Mouse (Mus musculus) urinary bladder, postnatal 10 days (tissue): Measurements from ENCODE around the gene Mapk6.
"Not testable (repeated sequence)": the region's sequence is repeated elsewhere in the genome, so short reads cannot be mapped to it uniquely, and the experiment has no call there.

Source experiments
- DNase-seq: peaks from one replicate; pipeline ENCODE4 v3.0.0; 2022; ENCODE audit warnings: low spot score

Mapk6 gene

DNA sequence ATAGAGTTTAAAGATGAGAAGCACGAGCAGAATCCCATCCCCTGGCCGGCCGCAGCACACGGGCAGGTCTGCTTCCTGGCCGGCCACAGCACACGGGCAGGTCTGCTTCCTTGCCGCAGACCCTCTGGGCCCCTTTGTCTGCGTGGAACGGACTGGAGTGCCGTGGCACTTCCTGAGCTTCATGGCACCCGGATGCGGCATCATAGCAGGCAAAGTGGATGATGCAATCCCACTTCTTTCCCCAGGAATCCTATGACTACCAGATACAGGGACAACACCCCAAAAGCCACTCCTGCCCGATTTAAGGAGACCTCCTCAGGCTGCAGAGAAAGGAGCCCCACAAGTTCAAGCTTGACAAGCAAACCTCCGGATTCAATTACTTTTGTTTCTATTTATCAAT is 27.0 kb downstream of the Mapk6 start:
- DNase-seq = no peak

DNA sequence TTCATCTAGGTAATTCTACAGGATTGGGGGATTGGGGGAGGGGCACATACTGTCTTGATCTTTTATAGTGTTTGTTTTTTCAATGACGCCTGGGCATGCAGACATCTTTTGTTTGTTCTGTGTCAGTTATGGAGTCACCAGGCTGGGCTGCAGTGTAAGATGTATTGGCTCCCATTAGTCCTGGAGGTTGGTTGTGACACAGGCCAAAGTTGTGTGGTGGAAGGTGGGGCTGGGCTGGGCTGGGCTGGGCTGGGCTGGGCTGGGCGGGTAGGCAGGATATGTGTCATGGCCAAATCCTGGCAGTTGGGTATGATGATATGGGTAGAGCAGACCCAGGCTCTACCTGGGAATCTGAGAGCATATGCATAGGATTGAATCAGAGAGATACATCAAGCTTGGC is 31.0 kb downstream of the Mapk6 start:
- no peak for DNase-seq

DNA sequence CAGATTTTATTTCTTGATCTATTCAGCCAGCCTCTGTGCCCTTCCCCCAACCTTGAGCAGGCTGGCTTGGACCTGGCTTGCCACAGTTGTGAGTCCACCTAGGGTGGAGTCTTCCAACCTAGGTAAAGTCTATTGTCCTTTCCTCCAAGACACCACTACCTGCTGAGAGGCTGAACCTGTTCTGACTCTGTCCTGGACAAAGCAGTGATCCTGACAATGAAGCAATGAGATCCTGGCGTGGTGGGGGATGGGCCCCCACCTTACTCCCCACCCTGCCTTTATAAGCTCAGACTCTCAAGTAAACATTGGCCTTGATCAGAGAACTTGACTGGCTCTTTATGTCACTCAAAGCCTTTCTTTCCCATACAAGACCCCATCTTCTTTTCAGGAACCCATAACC is 33.4 kb downstream of the Mapk6 start:
- DNase-seq = no peak

DNA sequence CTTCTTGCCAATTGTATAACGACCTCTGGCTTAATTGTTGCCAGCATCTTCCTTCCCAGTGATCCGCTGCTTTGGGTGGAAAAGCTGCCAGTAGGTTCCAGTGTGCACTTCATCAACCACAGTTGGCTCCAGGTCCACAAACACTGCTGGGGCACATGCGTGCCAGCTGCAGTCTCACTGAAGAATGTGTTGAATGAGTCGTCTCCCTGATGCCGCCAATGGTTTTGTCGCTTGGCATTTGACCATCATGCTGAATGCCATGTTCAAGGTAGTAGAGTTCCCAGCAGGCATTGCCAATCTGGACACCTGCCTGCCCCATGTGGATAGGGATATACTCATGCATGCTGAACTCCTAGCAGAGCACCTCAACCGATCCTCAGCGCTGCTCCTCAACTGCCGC is 34.2 kb downstream of the Mapk6 start:
- no peak for DNase-seq

DNA sequence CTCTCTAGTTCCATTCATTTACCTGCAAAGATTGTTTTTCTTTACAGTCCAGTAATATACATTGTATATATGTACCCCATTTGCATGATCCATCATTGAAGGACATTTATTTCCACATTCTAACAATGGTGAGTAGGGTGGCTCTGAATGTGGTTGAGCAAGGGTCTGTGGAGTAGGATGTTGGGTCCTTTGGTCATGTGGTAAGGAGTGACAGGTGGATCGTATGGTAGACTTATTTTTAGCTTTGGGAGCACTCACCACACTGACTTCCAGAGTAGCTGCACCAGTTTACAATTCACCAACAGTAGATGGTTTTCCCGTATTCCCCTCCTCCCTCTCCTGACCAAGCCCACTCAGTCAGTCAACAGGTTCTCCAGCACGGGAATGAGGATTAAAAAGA is 41.0 kb downstream of the Mapk6 start:
- no peak for DNase-seq

DNA sequence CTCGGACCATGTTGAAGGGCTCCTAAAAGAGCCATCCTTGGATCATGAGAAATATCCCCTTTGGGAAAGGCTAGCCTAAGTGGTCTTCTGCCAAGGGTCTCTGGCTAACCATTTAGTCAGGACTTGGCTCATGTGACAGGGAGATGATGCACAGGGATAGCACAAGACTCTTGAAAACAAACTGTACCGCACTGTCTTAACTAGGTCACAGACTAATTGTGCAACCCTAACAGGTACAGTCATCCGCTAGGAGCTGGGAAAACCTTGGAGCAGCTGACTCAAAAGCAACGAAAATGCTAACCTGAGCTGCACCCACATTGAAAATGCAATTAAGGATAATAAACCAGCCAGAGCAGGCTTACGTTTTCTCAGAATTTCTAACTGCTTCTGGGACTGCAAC is 43.6 kb downstream of the Mapk6 start:
- DNase-seq = no peak

DNA sequence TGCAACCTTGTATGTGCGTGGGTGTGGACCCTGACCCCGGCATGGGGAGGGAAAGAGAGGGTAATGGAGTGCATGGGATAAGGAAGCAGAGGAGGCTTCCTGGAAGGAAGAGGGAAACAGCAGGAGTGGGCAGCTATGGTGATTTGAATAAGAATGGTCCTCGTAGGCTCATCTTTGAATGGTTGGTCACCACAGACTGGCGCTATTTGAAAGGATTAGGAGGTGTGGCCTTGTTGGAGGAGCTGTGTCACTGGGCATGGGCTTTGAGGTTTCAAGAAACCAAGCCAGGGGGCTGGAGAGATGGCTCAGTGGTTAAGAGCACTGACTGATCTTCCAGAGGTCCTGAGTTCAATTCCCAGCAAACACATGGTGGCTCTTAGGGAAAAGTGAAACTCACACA is 44.6 kb downstream of the Mapk6 start:
- no peak for DNase-seq

DNA sequence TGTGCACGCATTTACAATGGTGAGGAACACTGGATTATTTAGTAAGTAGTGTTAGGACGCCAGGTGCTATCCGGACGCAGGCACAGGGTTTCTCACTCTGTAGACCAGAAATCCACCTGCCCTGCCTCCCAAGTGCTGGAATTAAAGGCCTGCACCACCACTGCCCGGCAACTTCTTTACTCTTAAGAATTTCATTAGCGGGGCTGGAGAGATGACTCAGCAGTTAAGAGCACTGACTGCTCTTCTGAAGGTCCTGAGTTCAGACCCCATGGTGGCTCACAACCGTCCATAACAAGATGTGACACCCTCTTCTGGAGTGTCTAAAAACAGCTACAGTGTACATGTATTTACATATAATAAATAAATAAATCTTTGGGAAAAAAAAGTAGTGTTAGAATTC is 46.1 kb downstream of the Mapk6 start:
- DNase-seq = not testable (repeated sequence)

DNA sequence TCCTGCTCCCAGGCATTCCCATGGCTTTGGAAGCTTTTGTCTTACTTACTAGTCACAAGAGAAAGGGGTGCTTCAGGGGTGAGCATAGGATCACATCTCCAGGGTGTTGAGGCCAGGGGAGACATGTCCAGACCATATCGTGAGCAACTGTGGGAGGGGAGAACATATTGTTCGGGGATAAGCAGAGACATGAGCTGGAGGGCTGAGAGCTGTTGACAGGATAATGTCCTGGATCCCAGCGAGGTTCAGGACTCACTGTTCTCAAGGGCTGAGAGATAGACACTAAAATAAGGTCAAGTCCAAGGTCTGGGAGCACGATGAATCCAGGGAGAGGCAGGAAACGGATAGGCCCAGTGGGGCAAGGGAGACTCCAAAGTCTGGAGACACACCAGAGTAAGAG is 46.8 kb downstream of the Mapk6 start:
- no peak for DNase-seq

DNA sequence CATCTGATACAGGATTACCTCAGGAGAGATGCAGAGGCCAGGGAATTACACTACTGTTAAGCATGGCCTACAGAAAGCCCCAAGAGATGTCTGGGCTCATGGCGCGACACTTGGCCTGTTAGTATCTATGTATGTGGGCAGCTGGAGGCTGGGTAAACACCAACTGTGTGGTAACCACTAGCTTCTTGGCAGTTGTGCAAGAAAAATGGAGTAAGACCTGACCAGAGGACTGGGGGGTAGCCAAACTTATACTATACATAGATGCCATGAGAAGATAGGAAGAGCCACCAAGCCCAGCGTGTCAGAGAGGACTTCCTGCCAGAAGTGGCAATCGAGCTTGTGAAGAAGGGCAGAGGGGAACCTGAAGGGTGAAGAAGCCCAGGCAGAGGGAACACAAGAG is 47.6 kb downstream of the Mapk6 start:
- DNase-seq = no peak

DNA sequence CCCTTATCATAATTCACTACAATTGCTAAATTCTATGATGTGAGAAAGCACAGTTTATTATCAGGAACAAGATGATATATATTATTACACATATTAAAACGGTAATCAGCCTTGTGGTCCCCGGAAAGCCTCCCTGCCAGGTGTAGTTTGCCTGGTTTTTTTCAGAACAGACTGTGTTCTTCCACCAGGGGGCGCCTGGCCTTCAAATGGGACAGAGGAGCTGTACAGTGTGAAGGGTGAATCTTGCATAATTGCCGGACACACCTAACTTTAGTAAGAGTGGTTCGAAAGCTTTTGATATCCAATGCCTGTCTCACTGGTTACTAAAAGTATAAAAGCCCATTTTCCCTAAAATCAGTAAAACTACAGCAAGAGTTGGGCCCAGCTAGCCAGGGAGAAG is 48.1 kb downstream of the Mapk6 start:
- peak; percentile 48 for DNase-seq

DNA sequence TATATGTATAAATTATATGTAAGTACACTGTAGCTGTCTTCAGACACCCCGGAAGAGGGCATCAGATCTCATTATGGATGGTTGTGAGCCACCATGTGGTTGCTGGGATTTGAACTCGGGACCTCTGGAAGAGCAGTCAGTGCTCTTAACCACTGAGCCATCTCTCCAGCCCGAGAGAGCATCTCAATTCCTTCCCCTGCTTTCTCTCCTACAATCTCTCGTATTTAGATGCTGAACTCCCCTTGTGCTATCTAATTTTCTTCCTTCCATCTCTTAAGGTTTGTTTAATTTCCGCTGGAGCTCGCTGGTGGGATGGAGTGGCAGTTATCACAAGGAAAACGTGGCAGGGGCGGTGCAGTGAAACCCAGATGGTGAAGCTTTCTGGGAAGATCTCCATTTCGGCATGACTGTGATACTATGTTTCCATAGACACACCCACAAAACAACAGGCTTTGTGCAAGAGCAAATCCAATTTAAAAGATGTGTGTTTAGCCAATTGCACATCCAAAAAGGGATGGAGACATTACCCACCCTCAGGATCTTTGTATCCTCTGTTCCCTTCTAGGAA is 52.6 kb downstream of the Mapk6 start:
- DNase-seq = no peak

DNA sequence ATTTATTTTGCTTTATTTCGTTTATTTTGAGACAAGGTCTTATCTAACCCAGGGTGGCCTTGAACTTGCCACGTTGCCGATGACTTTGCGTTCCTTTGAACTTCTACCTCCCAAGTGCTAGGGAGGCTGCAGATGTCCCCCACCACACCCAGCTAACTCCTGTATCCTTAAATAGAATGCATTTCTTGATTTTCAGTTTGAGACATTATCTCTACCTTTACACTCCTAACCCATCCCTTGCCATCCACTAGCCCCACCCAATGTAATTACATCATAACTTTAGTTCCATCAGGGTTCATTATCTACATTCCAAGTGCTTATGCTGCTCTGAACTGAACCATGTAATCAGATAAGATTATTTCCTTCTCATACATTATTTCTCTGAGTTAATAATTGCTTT is 54.0 kb downstream of the Mapk6 start:
- DNase-seq = no peak

DNA sequence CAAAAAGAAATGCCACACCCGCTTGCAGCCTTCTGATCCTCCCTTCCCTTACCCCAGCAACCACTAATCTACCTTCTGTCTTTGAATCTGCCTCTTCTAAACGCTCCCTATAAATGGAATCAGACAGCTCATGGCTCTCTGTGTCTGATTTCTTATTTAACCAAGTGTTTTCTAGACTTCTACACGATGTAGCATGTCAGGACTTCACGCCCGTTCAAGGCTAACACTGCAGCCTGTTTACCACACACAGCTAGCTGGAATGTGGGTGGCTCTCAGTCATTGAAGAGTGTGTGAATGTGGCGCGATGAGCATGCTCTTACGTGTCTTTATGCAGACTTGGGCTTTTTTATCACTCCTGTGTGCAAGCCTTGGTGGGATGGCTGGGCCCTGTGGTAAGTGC is 56.7 kb downstream of the Mapk6 start:
- DNase-seq = no peak

DNA sequence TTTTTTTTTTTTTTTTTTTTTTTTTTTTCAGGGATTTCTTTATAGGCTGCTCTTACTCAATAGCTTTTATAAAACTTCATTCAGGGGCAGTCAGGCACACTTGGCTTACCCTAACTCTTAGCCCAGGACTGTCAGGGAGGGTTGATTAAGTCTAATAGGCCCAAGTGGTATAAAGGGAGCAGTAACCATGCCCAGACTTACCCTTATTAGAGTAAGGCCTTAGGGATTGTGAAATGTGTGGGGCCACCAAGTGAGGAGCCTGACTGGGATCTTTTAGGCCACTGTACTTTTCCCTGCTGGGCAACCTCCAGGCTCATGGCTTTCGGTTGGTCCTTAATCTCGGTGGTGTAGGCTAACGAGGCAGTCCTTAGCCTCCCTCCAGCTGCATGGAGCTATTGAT is 61.2 kb downstream of the Mapk6 start:
- no peak for DNase-seq

DNA sequence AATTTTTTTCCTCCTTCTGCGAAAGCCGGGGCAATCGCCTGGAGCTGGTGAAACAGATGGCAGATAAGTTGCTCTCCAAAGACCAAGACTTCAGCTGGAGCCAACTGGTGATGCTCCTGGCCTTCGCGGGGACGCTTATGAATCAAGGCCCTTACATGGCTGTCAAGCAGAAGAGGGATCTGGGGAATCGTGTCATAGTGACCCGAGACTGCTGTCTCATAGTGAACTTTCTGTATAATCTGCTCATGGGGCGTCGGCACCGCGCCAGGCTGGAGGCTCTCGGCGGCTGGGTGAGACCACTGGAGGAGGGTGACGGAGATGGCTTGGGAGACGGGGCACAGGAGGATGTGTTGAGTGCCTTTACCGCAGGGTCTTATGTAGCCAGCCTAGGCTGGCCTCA is 61.7 kb downstream of the Mapk6 start:
- DNase-seq = no peak

DNA sequence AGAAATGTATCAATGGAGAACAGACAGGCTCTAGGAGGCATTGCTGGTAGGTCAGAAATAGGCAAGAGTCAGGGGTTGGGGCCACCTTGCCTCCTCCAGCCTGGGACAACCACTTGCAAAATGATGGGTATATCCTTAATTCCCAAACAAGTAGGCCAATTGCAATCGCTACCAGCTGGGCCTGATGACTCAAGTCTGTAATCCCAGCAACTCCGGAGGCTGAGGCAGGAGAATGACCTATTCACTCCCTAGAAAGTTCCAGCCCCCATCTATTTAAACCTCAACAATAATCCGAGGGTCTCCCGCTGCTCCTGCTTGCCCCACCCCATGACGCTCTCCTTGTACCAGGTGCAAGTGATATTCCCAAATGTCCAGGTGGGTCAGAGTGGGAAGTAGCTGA is 62.3 kb downstream of the Mapk6 start, which contains the start of gene Bcl2l10:
Bcl2l10 (plus strand) TSS at position 301 of the 400 bp plus-strand sequence.
- DNase-seq = no peak

DNA sequence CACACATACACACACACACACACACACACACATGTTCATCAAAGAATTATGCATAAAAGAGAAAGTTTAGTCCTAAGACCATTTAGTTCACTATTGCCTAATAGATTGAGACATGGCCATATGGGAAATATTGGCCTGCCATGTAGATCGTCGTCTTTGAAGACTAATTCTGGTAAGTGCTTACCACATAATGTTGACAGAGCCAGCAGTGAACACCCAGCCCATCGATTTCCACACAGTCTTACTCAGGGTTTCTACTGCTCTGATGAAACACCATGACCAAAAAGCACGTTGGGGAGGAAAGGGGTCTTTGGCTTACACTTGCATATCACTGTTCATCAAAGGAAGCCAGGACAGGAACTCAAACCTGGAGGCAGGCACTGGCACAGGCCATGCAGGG is 67.4 kb downstream of the Mapk6 start:
- DNase-seq = no peak

DNA sequence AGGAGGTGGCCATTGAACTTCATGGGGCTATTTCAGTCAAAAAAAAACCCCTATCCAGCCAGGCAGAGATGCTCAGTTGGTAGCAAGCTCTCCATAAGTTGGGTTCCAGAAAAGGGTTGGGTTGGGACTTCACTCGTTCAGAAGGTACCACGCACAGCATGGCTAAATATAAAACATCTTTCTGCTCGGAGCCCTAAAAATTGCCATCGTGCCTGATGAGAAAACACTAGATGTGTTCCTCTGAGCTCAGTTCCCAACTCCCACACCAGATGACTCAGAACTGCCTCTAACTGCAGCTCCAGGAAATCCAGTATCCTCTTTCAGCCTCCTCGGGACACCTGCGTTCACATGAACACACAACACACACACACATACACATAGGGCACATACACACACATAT is 71.8 kb downstream of the Mapk6 start:
- no peak for DNase-seq

DNA sequence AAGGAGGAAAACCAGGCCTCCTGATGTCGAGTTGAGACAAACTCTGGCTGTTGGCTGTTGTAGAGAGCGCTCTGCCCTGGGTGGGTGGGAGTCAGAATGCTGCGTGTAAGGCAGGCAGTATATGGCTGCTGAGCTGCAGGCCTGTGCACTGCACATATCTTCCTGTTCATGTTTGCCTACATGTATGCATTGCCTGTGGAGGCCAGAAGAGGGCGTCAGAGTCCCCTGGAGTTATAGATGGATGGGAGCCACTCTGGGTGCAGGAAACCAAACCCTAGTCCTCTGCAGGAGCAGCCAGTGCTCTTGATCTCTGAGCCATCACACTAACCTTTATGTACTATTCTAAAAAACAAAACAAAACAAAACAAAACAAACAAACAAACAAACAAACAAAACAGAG is 75.4 kb downstream of the Mapk6 start:
- no peak for DNase-seq

DNA sequence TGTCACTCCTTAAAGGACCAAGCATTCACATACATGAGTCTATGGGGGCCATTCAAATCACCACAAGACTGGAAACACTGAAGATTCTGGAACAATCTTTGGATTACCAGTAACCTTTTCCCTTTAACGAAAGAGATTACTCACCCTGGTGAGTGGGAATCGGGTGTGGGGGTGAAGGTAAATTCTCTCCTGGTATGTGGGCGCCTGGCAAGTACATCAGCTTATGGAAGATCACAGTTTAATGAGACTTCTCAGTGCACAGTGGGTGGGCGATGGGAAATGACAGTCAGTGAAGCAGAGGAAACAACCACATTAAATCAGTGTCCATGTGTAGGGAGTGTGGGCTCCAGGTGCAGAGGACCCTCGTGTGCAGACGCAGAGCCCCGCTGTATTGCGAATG is 79.0 kb downstream of the Mapk6 start:
- no peak for DNase-seq

DNA sequence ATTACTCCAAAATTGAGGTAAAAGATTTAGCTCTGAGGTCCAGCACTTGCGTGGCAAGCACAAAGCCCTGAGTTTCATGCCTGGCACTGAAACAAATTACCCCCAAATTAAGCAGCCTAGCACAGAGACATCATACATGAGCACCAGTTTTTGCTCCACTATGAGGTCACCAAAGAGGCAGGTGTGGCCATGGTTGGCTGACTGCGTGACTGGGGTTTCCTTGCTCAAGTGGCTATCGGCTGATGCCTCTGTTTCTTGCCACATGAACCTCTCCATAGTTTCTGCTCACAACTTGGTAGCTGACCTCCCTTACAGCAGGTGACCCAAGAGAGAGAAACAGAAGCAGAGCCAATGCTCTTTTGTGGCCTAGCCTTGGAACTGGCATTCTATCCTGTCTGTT is 81.8 kb downstream of the Mapk6 start:
- no peak for DNase-seq

DNA sequence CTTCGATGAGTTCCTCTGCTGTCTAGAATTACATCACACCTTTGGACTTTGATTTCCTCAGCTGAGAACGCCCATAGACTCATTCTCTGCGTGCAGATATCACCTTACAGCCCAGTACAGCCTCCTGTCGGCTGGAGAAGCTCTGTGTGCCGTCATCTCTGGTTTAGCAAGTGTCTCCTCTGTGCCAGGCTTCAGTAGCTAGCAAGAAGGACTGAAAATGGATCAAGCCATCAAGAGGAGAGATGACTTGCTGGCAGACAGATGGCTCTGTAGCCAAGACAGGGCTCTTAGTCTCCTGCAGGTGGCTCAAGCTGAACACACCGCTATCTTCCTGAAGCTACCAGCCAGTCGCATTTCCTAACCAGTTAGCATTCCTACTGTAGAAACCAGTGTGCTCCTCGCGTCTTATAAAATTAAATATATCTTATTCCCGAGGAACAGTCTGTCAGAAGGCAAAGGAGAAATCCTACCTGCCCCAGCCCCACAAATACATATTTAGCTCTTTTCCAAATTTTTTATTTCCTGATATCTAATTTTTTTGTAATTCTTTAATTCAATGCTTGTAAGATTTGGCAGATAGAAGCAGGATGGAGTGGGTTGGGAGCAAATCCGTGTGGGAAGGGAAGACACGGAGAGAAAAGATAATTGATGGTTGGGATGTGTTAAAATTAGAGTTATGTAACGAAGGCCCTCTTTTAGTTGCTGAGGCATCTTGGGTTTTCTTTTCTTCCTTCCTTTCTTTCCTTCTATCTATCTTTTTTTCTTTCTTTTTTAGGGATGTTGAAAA is 87.5 kb downstream of the Mapk6 start:
- DNase-seq = no peak

DNA sequence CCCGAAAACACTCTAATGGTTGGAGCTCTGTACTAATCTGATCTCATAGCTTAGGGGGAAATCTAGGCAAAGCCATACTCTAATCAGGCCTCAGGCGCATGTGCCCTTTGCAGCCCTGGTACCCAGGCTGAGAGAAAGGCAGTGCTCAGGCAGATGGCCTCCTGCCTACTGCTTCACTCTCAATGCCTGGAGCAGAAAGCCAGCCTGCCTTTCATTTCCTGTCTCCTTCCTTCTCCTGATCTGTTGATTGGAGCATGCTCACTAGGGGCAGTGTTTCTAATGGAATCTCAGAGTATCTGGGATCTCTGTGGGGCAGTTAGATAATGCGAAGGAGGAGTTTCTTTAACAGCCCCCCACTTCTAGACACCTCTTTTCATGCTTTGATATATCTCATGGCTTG is 90.4 kb downstream of the Mapk6 start:
- DNase-seq = no peak
